Mouse (Mus musculus): ENCODE data around the gene Svbp.
A peak's percentile ranks its signal among the peaks of the same experiment; 100 is the strongest.

The Svbp gene

DNA sequence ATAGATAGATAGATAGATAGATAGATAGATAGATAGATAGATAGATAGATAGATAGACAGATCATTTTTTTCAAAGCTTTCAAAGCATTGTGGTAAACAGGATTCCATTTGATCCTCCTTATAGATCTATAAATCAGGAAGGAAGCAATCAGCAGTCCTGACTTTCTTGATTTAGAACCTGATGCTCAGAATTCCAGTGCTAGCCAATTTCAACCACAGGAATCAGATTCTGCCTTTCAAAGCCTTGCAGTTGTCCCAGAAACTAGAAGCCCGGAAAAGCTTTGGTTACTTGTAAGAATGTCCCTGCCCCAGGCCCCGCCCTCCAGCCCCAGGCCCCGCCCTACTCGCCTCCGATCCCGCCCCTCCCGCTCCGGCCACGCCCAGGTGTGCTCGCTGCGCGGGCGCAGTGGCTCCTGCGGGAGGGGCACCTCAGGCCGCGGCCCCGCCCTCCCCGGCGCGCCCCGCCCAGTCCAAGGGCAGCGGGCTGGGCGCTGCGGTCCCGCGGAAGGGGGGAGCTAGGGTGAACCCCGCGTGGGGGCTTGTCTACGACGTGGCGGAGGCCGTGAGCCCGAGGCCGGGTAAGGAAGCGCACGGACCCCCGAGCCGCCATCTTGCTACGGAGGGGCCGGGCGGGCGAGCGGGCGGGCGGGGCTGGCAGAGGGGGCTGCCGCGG is at the start of gene Svbp:
TSS of gene Svbp (plus strand) at position 398 of the 673 bp plus-strand sequence.
- DNase-seq, result peak; percentile 97

- no peak for DNase-seq
Observed at GRCm38 (mm10) chr4:119146816-119147215, 48.3 kb upstream of the Svbp start.

GRCm38 (mm10) chr4:119147347-119147746 is 47.8 kb upstream of the Svbp start:
- DNase-seq, result no peak

GRCm38 (mm10) chr4:119148741-119149140 is 46.4 kb upstream of the Svbp start:
- DNase-seq, result no peak

DNA sequence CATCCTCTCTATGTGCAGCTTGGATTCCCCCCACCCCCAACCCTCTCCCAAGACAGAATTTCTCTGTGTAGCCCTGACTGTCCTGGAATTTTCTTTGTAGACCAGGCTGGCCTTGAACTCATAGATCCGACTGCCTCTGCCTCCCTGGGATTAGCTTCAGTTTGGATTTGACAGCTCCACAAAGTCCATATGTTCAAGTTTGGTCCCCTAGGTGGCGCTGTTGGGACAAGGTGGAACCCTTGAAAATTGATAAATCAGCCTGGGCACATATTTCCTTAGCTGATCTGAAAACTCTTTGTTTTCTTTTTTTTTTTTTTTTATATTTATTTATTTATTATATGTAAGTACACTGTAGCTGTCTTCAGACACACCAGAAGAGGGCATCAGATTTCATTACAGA is 37.9 kb upstream of the Svbp start:
- DNase-seq, result peak; percentile 85

DNA sequence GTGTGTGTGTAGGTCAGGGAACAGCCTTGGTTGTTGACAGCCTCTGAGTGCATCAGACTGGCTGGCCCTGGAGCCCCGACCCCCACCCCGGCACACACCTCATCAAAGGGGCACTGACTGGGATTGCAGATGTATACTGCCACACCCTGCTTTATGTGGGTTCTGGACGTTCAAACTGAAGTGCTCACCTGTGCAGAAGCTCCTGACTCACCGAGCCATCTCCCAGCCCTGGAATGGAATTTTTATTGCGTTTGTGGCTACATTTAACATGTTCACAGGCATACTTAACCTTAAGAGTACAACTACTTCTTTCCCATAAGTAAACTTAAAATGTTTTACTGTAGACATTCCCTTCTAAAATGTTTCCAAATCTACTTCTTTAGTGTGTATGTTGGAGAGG is 37.2 kb upstream of the Svbp start:
- no peak for DNase-seq

DNA sequence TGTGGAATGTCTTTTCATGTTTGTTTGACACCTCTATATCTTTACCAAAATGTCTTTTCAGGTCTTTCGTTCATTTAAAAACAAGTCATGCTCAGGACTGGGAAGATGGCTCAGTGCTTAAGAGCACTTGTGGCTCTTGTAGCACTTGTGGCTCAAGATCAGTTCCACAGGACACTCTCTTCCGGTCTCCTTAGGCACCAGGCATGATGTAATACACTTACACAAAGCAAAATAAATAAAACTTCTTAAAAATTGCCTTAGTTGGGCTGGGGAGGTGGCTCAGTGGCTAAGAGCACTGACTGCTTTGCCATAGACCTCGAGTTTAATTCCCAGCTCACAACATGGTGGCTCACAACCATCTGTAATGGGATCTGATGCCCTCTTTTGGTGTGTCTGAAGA is 33.7 kb upstream of the Svbp start:
- no peak for DNase-seq

GRCm38 (mm10) chr4:119162990-119163389 is 32.1 kb upstream of the Svbp start:
- DNase-seq, result no peak

DNA sequence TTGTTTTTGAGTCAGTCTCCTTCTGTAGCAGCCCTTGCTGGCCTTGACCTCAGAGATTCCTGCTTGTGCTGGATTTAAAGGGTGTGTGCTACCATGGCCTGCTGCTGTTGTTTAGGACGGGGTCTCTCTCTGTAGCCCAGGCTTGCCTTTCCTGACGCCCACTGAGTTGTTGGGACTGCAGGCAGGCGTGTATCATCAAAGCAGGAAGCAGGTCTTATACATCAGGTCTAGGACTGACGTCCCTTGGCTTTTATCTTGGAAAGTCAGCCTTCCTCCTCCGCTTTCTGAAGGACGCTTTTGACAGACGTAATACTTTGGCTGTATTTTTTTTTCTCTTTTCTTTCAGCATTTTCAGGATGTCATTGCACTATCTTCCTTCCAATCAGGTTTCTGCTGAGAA is 29.2 kb upstream of the Svbp start:
- DNase-seq, result no peak

- no peak for DNase-seq
Observed at GRCm38 (mm10) chr4:119167068-119167467, 28.0 kb upstream of the Svbp start.

DNA sequence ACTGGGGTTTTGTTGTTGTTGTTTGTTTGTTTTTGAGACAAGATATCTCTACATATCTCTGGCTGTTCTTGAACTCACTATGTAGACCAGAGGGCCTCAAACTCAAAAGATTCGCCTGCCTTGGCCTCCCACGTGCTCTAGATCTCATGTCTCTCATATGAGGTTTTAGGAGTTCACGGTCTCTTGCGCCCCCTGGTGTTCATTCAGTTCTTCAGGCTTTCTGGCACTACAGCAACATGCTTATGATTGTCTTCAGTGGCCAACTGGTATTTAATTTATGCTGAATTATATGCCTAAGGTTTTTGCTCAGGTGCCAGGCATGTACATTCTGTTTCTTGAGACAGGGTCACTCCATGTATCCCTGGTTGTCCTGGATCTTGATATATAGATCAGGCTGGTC is 27.4 kb upstream of the Svbp start:
- peak; percentile 87 for DNase-seq

GRCm38 (mm10) chr4:119172919-119173650 is 22.0 kb upstream of the Svbp start:
- peak; percentile 31 for DNase-seq

DNA sequence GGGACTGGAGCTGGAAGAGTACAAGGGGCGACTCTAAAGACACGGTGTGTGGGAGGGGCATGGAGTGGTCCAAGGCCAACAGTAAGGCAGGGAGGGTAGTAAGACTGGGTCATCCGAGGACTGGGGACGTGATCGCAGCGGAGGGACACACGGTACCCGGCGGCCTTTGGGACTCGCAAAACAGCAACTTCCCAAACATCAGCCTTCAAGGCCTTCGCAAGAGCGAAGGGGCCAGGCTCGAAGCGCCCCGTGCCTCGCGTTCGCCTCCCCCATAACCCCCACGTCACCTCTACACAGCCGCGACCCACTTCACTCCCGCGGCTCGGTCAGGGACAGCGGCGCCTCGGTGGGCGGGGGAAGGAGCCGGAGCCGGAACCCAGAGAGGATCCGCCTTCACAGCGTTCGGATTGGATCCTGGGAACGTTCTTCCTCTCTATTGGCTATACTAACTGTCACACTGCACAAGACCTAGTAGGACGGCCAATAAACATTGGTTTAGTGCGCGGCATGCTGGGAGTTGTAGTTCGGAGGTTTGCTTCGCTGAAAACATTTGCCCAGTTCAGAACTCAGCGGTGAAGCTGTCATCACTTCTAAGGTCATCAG is 21.2 kb upstream of the Svbp start, which contains the start of gene Zfp691:
TSS of gene Zfp691 (minus strand) at position 345 of the 603 bp plus-strand sequence.
- peak; percentile 93 for DNase-seq

DNA sequence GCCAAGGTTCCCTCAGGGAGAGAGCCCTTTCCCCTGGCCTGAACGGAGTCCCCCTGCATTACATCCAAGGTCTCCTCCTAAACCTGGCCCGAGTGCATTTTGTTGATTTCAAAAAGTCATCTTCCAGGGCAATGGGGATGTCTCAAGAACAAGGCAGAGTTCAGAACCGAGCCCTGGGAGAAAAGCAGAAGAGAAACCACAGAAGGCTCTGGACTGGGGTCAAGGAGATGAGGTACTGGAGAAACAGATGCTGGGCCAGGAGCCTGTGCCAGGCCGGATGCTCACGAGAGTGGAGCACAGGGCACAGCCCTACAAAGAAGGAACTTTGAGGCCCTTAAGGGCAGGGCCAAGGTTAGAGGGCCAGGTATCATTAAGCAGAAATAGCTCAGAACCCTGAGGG is 17.4 kb upstream of the Svbp start:
- DNase-seq, result no peak

DNA sequence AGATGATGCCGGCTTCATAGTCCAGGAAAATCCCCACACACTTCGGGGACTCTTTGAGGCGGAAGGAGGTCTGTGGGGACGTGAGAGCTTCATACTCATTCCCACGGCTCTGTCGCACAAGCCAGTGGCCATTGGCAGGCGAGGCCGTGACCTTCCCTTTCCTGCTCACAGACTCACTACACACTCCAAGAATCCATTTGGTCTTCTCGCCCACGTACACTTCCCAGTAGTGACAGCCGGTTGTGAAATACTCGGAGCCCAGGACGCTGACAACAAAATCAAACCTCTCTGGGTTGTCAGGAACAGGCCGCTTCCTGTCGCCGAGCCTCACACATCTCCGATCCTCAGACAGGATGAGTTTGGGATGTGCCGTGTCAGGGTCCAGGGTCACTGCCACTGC is 16.8 kb upstream of the Svbp start:
- no peak for DNase-seq

GRCm38 (mm10) chr4:119180133-119180707 is 14.9 kb upstream of the Svbp start:
- DNase-seq, result no peak

DNA sequence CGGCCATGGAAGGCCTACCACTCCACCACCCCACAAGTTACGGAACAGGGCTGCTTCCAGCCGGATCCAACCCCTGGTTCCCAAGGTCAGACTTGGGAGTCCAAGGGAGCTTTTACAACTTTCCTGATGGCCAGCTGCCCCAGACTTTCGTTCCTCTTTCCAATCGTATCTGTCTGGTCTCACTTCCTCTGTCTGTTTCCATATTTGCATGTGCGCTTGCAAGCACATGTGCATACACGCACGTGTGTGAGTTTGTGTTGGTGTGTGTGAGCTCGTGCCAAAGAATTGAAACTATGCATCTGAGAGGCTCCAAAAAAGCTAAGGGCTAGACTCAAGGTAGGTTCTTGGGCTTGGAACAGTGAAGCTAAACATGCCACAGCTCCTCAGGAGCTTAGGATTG is 13.7 kb upstream of the Svbp start:
- no peak for DNase-seq

DNA sequence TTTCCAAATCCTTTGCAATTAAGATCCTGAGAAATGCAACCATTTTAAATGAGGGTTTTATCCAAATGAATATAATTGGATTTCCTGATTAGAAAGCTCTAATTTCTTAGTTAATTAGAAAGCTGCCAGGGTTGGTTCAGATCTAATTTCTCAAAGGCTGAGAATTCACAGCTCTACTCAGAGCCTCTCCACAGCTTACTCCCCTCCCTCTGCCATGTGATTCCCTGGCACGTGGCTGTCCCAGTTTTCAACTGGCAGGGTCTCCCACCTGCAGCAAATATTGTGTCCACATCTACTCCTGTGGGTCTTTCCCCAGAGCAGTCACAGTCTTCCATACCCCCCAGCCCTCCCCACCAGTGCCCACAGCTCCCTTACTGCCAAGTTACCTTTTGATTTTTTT is 11.6 kb upstream of the Svbp start:
- DNase-seq, result no peak

DNA sequence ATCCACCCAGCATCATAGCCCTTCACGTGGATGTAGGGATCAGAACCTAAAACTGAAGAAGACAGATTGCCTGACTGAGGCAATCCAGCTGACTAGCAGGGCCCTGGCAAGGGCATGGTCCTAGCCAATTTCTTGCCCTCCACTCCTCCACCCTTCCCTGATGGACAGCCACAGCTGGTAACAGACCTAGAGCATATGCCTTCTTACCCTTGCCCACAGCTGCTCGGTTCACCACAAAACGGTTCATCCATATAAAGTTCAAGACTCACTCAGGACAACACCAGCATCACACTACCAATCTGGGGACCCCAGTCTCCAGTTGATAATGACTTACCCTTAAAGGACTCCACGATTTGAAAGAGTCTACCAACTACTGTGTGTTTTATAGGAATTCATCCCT is 9.3 kb upstream of the Svbp start:
- no peak for DNase-seq

- DNase-seq, result peak; percentile 85
Observed at GRCm38 (mm10) chr4:119188060-119188785, 6.9 kb upstream of the Svbp start.

- DNase-seq, result peak; percentile 47
Observed at GRCm38 (mm10) chr4:119189392-119189791, 5.7 kb upstream of the Svbp start.

DNA sequence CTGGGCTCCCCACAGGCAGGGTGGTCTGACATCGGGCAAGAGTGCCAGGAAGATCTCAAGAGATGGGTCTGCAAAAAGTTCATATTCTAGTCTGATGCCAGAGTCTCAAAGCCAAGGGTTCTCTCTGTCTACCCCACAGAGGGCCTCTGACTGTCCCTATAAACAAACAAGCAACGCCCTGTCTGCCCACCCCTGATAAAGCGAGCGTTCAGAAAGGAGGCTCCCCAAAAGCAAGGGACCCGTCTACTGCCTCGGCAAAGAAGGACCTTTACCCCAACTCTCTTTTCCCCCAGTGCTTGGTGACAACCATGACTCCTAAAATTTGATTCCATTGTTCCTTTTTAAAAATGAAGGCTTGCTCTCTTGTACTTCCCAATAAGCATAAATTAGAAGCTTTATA is 5.2 kb upstream of the Svbp start, which contains the start of gene Ermap:
TSS of gene Ermap (minus strand) at position 148 of the 400 bp plus-strand sequence.
- peak; percentile 90 for DNase-seq

DNA sequence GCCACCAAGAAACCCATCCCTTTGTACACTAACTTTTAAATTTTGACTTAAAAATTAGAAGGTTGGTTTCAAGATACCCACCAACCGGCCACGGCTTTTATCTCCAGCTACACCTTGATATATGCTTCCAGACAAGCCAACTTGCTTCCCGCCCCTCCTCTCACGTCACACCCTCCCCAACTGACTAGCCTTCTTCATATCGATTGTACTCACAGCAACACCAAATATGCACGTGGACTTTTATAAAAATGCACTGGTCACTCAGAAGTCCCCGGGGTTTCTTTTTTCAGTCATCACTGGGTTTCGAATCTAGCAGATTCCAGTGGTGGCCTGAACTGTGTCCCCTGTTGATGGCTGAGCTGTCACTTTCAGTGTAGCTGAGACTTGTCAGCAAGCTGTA is 4.5 kb upstream of the Svbp start:
- DNase-seq, result peak; percentile 89

Measured in liver (tissue).